Mouse (Mus musculus) neural tube, embryonic 11.5 days (tissue): ENCODE results near the gene Hk1. TPM values are rescaled to one million over a fixed set of nuclear protein-coding genes. Genes with fewer than 3 reads are reported as not detected.

Source experiments
- ATAC-seq: fragments of 200-750 bp; cut with Nextera tagmentation; 2 replicates; pipeline ENCODE4 v1.8.0; 2017; ENCODE audit warnings: moderate number of reproducible peaks, mild to moderate bottlenecking, moderate TSS enrichment, moderate library complexity; ENCODE audit not compliant: insufficient read depth, low FRiP score, low TSS enrichment
- DNase-seq: peaks from one replicate; pipeline ENCODE4 v3.0.0-alpha.2; 2015; ENCODE audit warnings: low spot score
- H3K27ac ChIP-seq: fragments of 300-500 bp; sonication (generic); 2 replicates; pipeline ENCODE4 v1.5.1; 2014; ENCODE audit warnings: low read depth, mild to moderate bottlenecking, low read length
- H3K27me3 ChIP-seq: fragments of 300-500 bp; sonication (generic); 2 replicates; pipeline ENCODE4 v1.6.1; 2014; ENCODE audit warnings: mild to moderate bottlenecking, low read length, mixed read lengths; ENCODE audit not compliant: control insufficient read depth, insufficient read depth
- H3K36me3 ChIP-seq: fragments of 300-500 bp; sonication (generic); 2 replicates; pipeline ENCODE4 v1.6.1; 2014; ENCODE audit warnings: mild to moderate bottlenecking, low read length, moderate library complexity, mixed read lengths; ENCODE audit not compliant: control insufficient read depth, insufficient read depth
- H3K4me1 ChIP-seq: fragments of 300-500 bp; sonication (generic); 2 replicates; pipeline ENCODE4 v1.6.1; 2014; ENCODE audit warnings: low read length, mixed read lengths; ENCODE audit not compliant: control insufficient read depth, insufficient read depth
- H3K4me2 ChIP-seq: fragments of 300-500 bp; sonication (generic); 2 replicates; pipeline ENCODE4 v1.6.1; 2014; ENCODE audit warnings: low read depth, mild to moderate bottlenecking, moderate library complexity
- H3K4me3 ChIP-seq: fragments of 300-500 bp; sonication (generic); 2 replicates; pipeline ENCODE4 v1.5.1; 2014; ENCODE audit warnings: low read depth, low read length
- H3K9ac ChIP-seq: fragments of 300-500 bp; sonication (generic); 2 replicates; pipeline ENCODE4 v1.6.1; 2014; ENCODE audit warnings: mild to moderate bottlenecking, low read length
- H3K9me3 ChIP-seq: fragments of 300-500 bp; sonication (generic); 2 replicates; pipeline ENCODE4 v1.6.1; 2016; ENCODE audit warnings: low read length; ENCODE audit not compliant: control insufficient read depth
- WGBS: fragments of 180-500 bp; shearing (Covaris S2); extraction: QIAGEN DNeasy Blood & Tissue Kit; methylation state at CpG from one replicate; pipeline ENCODE4 v1.1.7; 2014; 5-methylcytosine and 5-hydroxymethylcytosine counted together
- polyA plus RNA-seq: library from polyadenylated mRNA; unstranded; fragments of >200 nt; fragmentation: Nextera tagmentation; extraction: Ambion mirVana; gene quantifications from 2 replicates; pipeline ENCODE4 v1.2.1, GENCODE M21; 2014

Gene Hk1
- polyA plus RNA-seq, 1 experiment from 2014 or later, result 36.9 TPM

- no peak overlapping the region for H3K4me2 ChIP-seq
- H3K27ac ChIP-seq, result no peak overlapping the region
- H3K27me3 ChIP-seq, result no peaks in the 10 kb centered on the region
- no peaks in the 10 kb centered on the region for H3K9me3 ChIP-seq
- 88% methylated on average over 27 of the region's 27 CpGs for WGBS
- ATAC-seq, result no peak
- no peak for DNase-seq
- no peaks in the 10 kb centered on the region for H3K36me3 ChIP-seq
- no peaks in the 10 kb centered on the region for H3K4me1 ChIP-seq
- no peak overlapping the region for H3K4me3 ChIP-seq
- H3K9ac ChIP-seq, result no peak overlapping the region
These were observed 127.0 kb downstream of the Hk1 start for GRCm38 (mm10) chr10:62252496-62253235.

GRCm38 (mm10) chr10:62252000-62252488 lies 127.7 kb downstream of the Hk1 start, which contains the start of gene Tacr2:
TSS of gene Tacr2 (plus strand) at chr10:62252438.
- H3K4me1 ChIP-seq, result no peaks in the 10 kb centered on the region
- WGBS, result 57% methylated on average over 12 of the region's 12 CpGs
- H3K9me3 ChIP-seq, result no peaks in the 10 kb centered on the region
- H3K9ac ChIP-seq, result no peak within 1 kb of the TSS
- no peak within 1 kb of the TSS for H3K27ac ChIP-seq
- DNase-seq (no peak), ATAC-seq (no peak)
- no peak within 1 kb of the TSS for H3K4me2 ChIP-seq
- no peak within 1 kb of the TSS for H3K4me3 ChIP-seq
- H3K27me3 ChIP-seq, result no peaks in the 10 kb centered on the region
- no peaks in the 10 kb centered on the region for H3K36me3 ChIP-seq

- H3K36me3 ChIP-seq, result no peaks in the 10 kb centered on the region
- no peak overlapping the region for H3K27ac ChIP-seq
- H3K9me3 ChIP-seq, result no peaks in the 10 kb centered on the region
- H3K4me1 ChIP-seq, result no peaks in the 10 kb centered on the region
- WGBS, result 61% methylated on average over 8 of the region's 8 CpGs
- no peak for DNase-seq
- H3K27me3 ChIP-seq, result no peaks in the 10 kb centered on the region
- H3K4me3 ChIP-seq, result no peak overlapping the region
- no peak overlapping the region for H3K4me2 ChIP-seq
- no peak overlapping the region for H3K9ac ChIP-seq
- no peak for ATAC-seq
These were observed 131.9 kb downstream of the Hk1 start for GRCm38 (mm10) chr10:62247815-62248214.

- no peak overlapping the region for H3K9ac ChIP-seq
- no peak for ATAC-seq
- no peaks in the 10 kb centered on the region for H3K9me3 ChIP-seq
- no peaks in the 10 kb centered on the region for H3K36me3 ChIP-seq
- H3K27me3 ChIP-seq, result no peaks in the 10 kb centered on the region
- DNase-seq, result no peak
- H3K4me1 ChIP-seq, result no peaks in the 10 kb centered on the region
- H3K4me2 ChIP-seq, result no peak overlapping the region
- WGBS, result 72% methylated on average over 3 of the region's 3 CpGs
- H3K27ac ChIP-seq, result no peak overlapping the region
- no peak overlapping the region for H3K4me3 ChIP-seq
These were observed 132.6 kb downstream of the Hk1 start for GRCm38 (mm10) chr10:62247156-62247555.

- H3K4me2 ChIP-seq, result no peak overlapping the region
- no peaks in the 10 kb centered on the region for H3K27me3 ChIP-seq
- WGBS, result 91% methylated on average over 9 of the region's 9 CpGs
- ATAC-seq (no peak), DNase-seq (no peak)
- H3K27ac ChIP-seq, result no peak overlapping the region
- no peaks in the 10 kb centered on the region for H3K4me1 ChIP-seq
- H3K36me3 ChIP-seq, result no peaks in the 10 kb centered on the region
- H3K9me3 ChIP-seq, result no peaks in the 10 kb centered on the region
- H3K4me3 ChIP-seq, result no peak overlapping the region
- H3K9ac ChIP-seq, result no peak overlapping the region
These were observed 135.6 kb downstream of the Hk1 start for GRCm38 (mm10) chr10:62244067-62244466.

- 67% methylated on average over 10 of the region's 13 CpGs for WGBS
- no peak overlapping the region for H3K4me3 ChIP-seq
- DNase-seq, result no peak
- H3K9ac ChIP-seq, result no peak overlapping the region
- no peak overlapping the region for H3K27ac ChIP-seq
- H3K4me2 ChIP-seq, result no peak overlapping the region
- no peaks in the 10 kb centered on the region for H3K36me3 ChIP-seq
- no peaks in the 10 kb centered on the region for H3K4me1 ChIP-seq
- no peaks in the 10 kb centered on the region for H3K9me3 ChIP-seq
- H3K27me3 ChIP-seq, result no peaks in the 10 kb centered on the region
- ATAC-seq, result no peak
These were observed 136.8 kb downstream of the Hk1 start for GRCm38 (mm10) chr10:62242896-62243295.

- H3K4me1 ChIP-seq, result no peaks in the 10 kb centered on the region
- H3K9ac ChIP-seq, result no peak overlapping the region
- H3K4me2 ChIP-seq, result no peak overlapping the region
- no peak for ATAC-seq
- H3K4me3 ChIP-seq, result no peak overlapping the region
- 85% methylated on average over 10 of the region's 10 CpGs for WGBS
- no peak overlapping the region for H3K27ac ChIP-seq
- H3K27me3 ChIP-seq, result no peaks in the 10 kb centered on the region
- H3K9me3 ChIP-seq, result no peaks in the 10 kb centered on the region
- no peak for DNase-seq
- H3K36me3 ChIP-seq, result no peaks in the 10 kb centered on the region
These were observed 137.3 kb downstream of the Hk1 start for GRCm38 (mm10) chr10:62242358-62242757.

- Histone ChIP-seq H3K4me2 (no peak overlapping the region), H3K27me3 (no peaks in the 10 kb centered on the region), H3K9ac (no peak overlapping the region), H3K36me3 (no peaks in the 10 kb centered on the region), H3K27ac (no peak overlapping the region), H3K4me1 (no peaks in the 10 kb centered on the region), H3K9me3 (no peaks in the 10 kb centered on the region), H3K4me3 (no peak overlapping the region)
- DNase-seq (no peak), ATAC-seq (no peak)
- WGBS, result 59% methylated on average over 6 of the region's 6 CpGs
These were observed 140.4 kb downstream of the Hk1 start for GRCm38 (mm10) chr10:62239270-62239669.

GRCm38 (mm10) chr10:62238688-62239087 lies 141.0 kb downstream of the Hk1 start:
- H3K9me3 ChIP-seq, result no peaks in the 10 kb centered on the region
- WGBS, result 94% methylated on average over 3 of the region's 3 CpGs
- no peaks in the 10 kb centered on the region for H3K27me3 ChIP-seq
- no peaks in the 10 kb centered on the region for H3K4me1 ChIP-seq
- DNase-seq (no peak), ATAC-seq (no peak)
- no peak overlapping the region for H3K4me2 ChIP-seq
- no peaks in the 10 kb centered on the region for H3K36me3 ChIP-seq
- no peak overlapping the region for H3K9ac ChIP-seq
- no peak overlapping the region for H3K4me3 ChIP-seq
- H3K27ac ChIP-seq, result no peak overlapping the region
